Mouse (Mus musculus): ENCODE results near the gene Poc1a. TPM values are rescaled to one million over a fixed set of nuclear protein-coding genes. Genes with fewer than 3 reads are reported as not detected.

The Poc1a gene
- polyA plus RNA-seq, 1 experiment from 2014 or later = 39.9 TPM

DNA sequence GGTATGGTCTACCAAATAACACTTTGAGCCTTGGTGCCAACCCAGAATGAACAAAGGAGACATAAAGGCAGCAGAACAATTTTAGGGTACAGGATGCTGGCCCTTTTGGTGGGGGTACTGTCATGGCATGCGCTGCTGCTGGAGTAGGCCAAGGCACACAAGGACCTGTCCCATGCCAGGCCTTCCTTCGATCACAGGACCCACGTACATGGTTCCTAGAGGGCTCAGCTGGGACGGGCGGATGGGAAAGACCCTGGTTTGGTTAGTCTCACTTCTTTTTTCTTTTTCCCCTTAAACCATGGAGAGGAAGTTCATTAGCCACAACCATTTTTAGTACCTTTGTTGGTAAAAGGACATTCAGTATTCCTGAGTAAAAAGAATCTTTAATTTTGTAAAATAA lies 27.3 kb downstream of the Poc1a start:
- Histone ChIP-seq H3K9me3 (no peaks in the 10 kb centered on the region), H3K27me3 (replicated peaks; ENCODE audit: low read depth, poor library complexity, severe bottlenecking) (no peaks in the 10 kb centered on the region), H3K36me3 (replicated peaks) (peaks cover 36% of the 10 kb centered on the region), H3K27ac (replicated peaks) (0 out of 2 replicates have a peak overlapping the region, but pooled peaks have one; percentile 2), H3K4me1 (peaks cover 34% of the 10 kb centered on the region), H3K4me3 (no peak overlapping the region)
- 94% methylated on average over 5 of the region's 5 CpGs for WGBS
- DNase-seq (ENCODE audit: low spot score) = no peak

DNA sequence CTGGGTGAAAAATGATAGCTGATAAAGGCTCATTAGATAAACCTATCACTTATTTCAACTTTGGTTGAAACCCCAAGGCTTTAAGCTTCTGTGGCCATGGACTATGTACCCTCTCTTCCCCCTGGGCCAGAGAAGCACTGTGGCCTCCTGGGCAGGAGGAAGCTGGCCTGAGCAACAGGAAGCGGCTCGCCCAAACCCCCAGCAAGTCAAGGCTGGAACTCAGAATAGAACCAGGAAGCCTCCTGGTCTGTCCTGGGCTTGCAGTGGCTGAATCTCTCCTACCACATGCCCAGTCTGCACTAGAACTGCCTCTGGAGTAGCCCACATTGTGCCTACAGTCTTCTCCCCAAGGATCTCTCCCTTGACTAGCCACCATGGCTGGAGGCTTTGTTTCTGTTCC lies 27.7 kb downstream of the Poc1a start:
- H3K27ac ChIP-seq (replicated peaks) = peak overlapping the region; percentile 63
- H3K9me3 ChIP-seq = no peaks in the 10 kb centered on the region
- H3K36me3 ChIP-seq (replicated peaks) = peaks cover 37% of the 10 kb centered on the region
- no peak for DNase-seq (ENCODE audit: low spot score)
- 88% methylated on average over 2 of the region's 2 CpGs for WGBS
- H3K4me1 ChIP-seq = peaks cover 34% of the 10 kb centered on the region
- no peaks in the 10 kb centered on the region for H3K27me3 ChIP-seq (replicated peaks; ENCODE audit: low read depth, poor library complexity, severe bottlenecking)
- no peak overlapping the region for H3K4me3 ChIP-seq

DNA sequence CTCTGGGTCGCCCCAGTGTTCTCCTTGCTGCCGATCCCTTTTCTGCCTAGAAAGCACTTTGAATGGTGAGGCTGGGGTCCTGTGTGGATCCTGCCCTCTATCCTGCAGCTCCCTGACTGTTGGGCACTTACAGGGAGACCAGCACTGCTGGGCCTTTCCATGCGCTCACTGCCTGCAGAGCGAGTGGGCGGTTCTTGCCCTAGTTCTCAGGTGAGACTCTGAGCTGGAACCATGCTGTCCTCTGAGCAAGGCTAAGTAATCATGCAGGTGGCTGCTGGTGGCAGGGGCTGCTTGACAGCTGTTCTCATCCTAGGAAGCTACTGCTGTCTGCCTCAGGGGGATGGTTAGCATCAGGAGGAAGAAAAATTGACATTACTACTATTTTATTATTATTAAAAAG lies 28.1 kb downstream of the Poc1a start:
- Histone ChIP-seq H3K36me3 (replicated peaks) (peaks cover 37% of the 10 kb centered on the region), H3K4me1 (peaks cover 32% of the 10 kb centered on the region), H3K27ac (replicated peaks) (peak overlapping the region; percentile 63), H3K9me3 (no peaks in the 10 kb centered on the region), H3K27me3 (replicated peaks; ENCODE audit: low read depth, poor library complexity, severe bottlenecking) (no peaks in the 10 kb centered on the region), H3K4me3 (no peak overlapping the region)
- DNase-seq (ENCODE audit: low spot score) = no peak
- 84% methylated on average over 5 of the region's 5 CpGs for WGBS

GRCm38 (mm10) chr9:106309859-106310258 lies 29.0 kb downstream of the Poc1a start:
- no peak overlapping the region for H3K27ac ChIP-seq (replicated peaks)
- DNase-seq (ENCODE audit: low spot score) = no peak
- peaks cover 24% of the 10 kb centered on the region for H3K4me1 ChIP-seq
- no peaks in the 10 kb centered on the region for H3K27me3 ChIP-seq (replicated peaks; ENCODE audit: low read depth, poor library complexity, severe bottlenecking)
- H3K9me3 ChIP-seq = no peaks in the 10 kb centered on the region
- H3K36me3 ChIP-seq (replicated peaks) = peaks cover 37% of the 10 kb centered on the region
- WGBS = 84% methylated on average over 3 of the region's 3 CpGs
- H3K4me3 ChIP-seq = no peak overlapping the region

DNA sequence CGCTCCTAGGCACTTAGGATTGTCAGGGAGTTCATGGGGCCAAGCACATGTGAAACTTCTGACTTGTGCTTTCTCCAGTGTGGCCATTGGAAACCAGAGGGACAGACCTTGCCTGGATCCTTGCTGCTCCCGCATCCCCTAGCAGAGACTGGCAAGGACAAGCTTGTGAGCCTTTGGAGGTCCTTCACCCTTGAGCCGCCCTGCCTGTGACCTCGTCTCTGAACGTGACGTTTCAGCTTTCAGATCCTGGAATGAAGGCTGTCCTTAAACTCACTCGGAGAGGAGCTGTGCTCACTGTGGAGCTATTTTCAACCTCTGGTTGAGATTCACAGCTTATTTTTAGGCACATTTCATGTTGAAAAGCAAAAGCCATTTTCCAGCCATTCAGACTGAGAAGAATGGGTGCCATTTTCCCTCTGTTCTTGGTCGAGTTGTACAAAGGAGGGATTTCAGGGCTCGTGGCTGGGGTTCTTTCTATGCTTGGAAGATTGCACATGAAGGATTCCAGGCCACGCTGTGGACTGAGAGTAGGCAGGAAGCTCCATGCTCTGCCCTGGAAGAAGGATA lies 30.8 kb downstream of the Poc1a start:
- Histone ChIP-seq H3K27ac (replicated peaks) (0 out of 2 replicates have a peak overlapping the region, but pooled peaks have one; percentile 6), H3K27me3 (replicated peaks; ENCODE audit: low read depth, poor library complexity, severe bottlenecking) (no peaks in the 10 kb centered on the region), H3K4me1 (peaks cover 21% of the 10 kb centered on the region), H3K36me3 (replicated peaks) (peaks cover 30% of the 10 kb centered on the region), H3K4me3 (no peak overlapping the region), H3K9me3 (no peaks in the 10 kb centered on the region)
- DNase-seq (ENCODE audit: low spot score) = no peak
- WGBS = 78% methylated on average over 10 of the region's 10 CpGs

DNA sequence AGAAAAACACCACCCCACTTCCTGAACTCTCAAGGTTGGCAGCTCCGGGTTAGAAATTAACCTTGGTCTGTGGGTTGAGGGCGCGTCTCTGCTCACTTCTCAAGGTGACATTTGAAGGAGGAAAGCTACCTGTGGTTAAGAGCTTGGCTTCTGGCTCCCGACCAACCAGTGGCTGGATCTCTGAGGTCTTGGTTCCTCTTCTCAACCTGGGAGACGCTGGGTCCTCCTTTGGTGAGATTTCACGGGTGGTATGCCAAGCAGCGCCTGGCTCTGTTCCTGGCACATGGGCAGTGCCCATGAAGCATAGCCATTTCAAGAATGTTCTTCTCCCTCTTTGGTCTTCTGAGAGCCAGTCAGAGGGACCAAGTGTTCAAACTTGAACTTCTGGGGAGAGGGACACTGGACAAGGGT lies 32.1 kb downstream of the Poc1a start:
- DNase-seq (ENCODE audit: low spot score) = no peak
- Histone ChIP-seq H3K4me3 (no peak overlapping the region), H3K27ac (replicated peaks) (no peak overlapping the region), H3K27me3 (replicated peaks; ENCODE audit: low read depth, poor library complexity, severe bottlenecking) (no peaks in the 10 kb centered on the region), H3K36me3 (replicated peaks) (peaks cover 33% of the 10 kb centered on the region), H3K9me3 (no peaks in the 10 kb centered on the region), H3K4me1 (peaks cover 21% of the 10 kb centered on the region)
- WGBS = 95% methylated on average over 7 of the region's 7 CpGs

DNA sequence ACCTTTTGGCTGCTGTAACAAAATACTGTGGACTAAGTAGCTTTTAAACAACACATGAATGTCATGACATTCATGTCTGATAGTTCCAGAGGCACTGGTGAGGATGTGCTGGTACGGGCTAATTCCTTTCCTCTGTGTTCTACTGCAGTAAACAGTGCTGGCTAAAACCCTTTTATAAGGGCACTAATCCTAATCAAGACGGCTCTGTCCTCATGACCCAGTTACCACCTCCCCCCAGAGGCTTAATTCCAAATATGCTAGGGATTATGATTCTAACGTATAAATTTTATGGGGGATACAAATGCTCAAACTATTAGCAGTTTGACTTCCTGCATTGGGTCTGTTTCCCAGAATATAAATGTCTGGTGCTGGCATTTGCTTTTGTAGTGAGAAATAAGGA lies 33.3 kb downstream of the Poc1a start:
- no peaks in the 10 kb centered on the region for H3K27me3 ChIP-seq (replicated peaks; ENCODE audit: low read depth, poor library complexity, severe bottlenecking)
- H3K9me3 ChIP-seq = no peaks in the 10 kb centered on the region
- no peak overlapping the region for H3K27ac ChIP-seq (replicated peaks)
- 72% methylated on average over 3 of the region's 3 CpGs for WGBS
- H3K36me3 ChIP-seq (replicated peaks) = peaks cover 21% of the 10 kb centered on the region
- no peak overlapping the region for H3K4me3 ChIP-seq
- no peak for DNase-seq (ENCODE audit: low spot score)
- peaks cover 30% of the 10 kb centered on the region for H3K4me1 ChIP-seq

DNA sequence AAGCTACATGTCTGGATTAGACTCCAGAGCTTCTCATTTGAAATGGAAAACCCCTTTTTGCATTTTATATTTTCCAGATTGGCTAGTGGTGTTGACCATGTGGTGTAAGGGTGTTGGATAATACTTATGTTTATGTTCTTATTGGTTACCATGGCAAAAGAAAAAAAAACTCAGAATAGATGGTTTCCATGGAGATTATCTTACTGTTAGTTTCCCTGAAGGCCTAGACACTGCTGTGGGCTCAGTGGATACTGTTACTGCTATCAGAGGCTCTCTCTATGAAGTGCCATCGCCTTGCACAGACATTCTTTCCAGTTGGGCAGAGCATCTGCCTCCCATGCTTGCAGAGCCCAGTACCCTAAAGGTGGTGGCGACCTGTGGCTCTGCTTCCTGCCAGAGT lies 37.2 kb downstream of the Poc1a start:
- no peaks in the 10 kb centered on the region for H3K27me3 ChIP-seq (replicated peaks; ENCODE audit: low read depth, poor library complexity, severe bottlenecking)
- WGBS = 67% methylated on average over 2 of the region's 2 CpGs
- peaks cover 6% of the 10 kb centered on the region for H3K36me3 ChIP-seq (replicated peaks)
- peak overlapping the region; percentile 65 for H3K27ac ChIP-seq (replicated peaks)
- H3K9me3 ChIP-seq = no peaks in the 10 kb centered on the region
- DNase-seq (ENCODE audit: low spot score) = no peak
- H3K4me1 ChIP-seq = peaks cover 48% of the 10 kb centered on the region
- no peak overlapping the region for H3K4me3 ChIP-seq

- peak; percentile 47 for DNase-seq (ENCODE audit: low spot score)
- no peaks in the 10 kb centered on the region for H3K9me3 ChIP-seq
- peaks cover 51% of the 10 kb centered on the region for H3K4me1 ChIP-seq
- H3K27me3 ChIP-seq (replicated peaks; ENCODE audit: low read depth, poor library complexity, severe bottlenecking) = no peaks in the 10 kb centered on the region
- 37% methylated on average over 2 of the region's 2 CpGs for WGBS
- peak overlapping the region; percentile 72 for H3K27ac ChIP-seq (replicated peaks)
- H3K36me3 ChIP-seq (replicated peaks) = peaks cover 4% of the 10 kb centered on the region; the same call in 1 of the 2 replicates
- H3K4me3 ChIP-seq = no peak overlapping the region
Observed at GRCm38 (mm10) chr9:106319095-106319494, 38.2 kb downstream of the Poc1a start.

GRCm38 (mm10) chr9:106322497-106322896 lies 41.6 kb downstream of the Poc1a start:
- Histone ChIP-seq H3K36me3 (replicated peaks) (peaks cover 8% of the 10 kb centered on the region), H3K4me1 (peaks cover 66% of the 10 kb centered on the region), H3K27me3 (replicated peaks; ENCODE audit: low read depth, poor library complexity, severe bottlenecking) (no peaks in the 10 kb centered on the region), H3K27ac (replicated peaks) (peak overlapping the region; percentile 70), H3K9me3 (no peaks in the 10 kb centered on the region), H3K4me3 (no peak overlapping the region)
- no peak for DNase-seq (ENCODE audit: low spot score)
- 84% methylated on average over 3 of the region's 3 CpGs for WGBS

DNA sequence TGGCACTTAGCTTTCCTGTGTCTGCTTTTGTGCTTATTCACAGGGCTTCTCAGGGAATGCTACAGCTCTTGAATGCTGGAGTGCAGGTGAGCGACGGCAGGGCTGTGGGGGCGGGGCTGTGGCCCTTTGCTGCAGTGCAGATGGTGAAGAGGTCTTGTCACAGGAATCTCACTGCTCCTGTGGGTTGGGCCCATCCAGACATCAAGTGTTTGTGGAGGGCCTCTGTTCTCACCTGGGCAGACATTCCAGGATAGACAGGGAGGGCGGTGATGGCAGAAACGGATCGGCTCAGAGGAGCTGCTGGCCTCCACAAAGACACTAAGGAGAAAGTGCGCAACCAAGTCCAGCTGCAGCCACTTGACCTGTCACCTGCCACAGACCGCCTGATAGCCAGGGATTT lies 45.4 kb downstream of the Poc1a start:
- 62% methylated on average over 8 of the region's 8 CpGs for WGBS
- H3K9me3 ChIP-seq = no peaks in the 10 kb centered on the region
- peak overlapping the region; percentile 35 for H3K27ac ChIP-seq (replicated peaks)
- peaks cover 25% of the 10 kb centered on the region for H3K36me3 ChIP-seq (replicated peaks)
- H3K4me1 ChIP-seq = peaks cover 61% of the 10 kb centered on the region
- no peak overlapping the region for H3K4me3 ChIP-seq
- H3K27me3 ChIP-seq (replicated peaks; ENCODE audit: low read depth, poor library complexity, severe bottlenecking) = no peaks in the 10 kb centered on the region
- DNase-seq (ENCODE audit: low spot score) = no peak

DNA sequence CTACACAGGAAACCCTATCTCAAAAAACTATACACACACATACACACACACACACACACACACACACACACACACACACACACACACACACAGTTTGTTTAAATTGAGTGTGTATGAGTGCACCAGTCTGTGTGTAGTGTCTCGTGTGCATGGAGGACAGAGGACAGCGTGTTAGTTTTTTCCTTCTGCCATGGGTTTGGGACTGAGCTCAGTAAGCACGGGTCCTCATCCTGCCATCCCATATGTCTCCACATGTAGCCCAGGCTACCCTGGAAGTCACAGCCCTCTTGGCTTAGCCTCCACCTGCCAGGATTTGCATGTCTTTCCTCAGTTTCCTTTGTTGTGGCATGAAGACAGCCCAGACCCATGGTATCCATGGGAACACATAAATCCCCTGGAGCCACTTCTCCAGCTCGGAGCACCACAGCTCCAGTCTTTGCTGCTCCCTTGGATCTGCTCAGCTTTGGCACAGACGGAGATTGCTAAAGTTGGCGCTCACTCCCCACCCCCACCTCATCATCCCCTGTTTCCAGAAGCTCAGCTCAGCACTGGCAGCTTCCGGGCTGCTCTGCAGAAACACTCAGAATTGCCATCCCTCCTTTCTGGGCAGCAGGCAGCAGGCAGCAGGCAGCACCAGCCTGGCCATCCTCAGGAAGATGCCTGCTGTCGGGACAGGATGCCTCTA lies 46.4 kb downstream of the Poc1a start:
- Histone ChIP-seq H3K27me3 (replicated peaks; ENCODE audit: low read depth, poor library complexity, severe bottlenecking) (no peaks in the 10 kb centered on the region), H3K9me3 (no peaks in the 10 kb centered on the region), H3K36me3 (replicated peaks) (peaks cover 26% of the 10 kb centered on the region), H3K4me1 (peaks cover 61% of the 10 kb centered on the region), H3K4me3 (no peak overlapping the region), H3K27ac (replicated peaks) (peak overlapping the region; percentile 27)
- DNase-seq (ENCODE audit: low spot score) = no peak
- 89% methylated on average over 8 of the region's 8 CpGs for WGBS

GRCm38 (mm10) chr9:106328068-106328610 lies 47.3 kb downstream of the Poc1a start:
- peak overlapping the region; percentile 3; the same call in 1 of the 2 replicates for H3K27ac ChIP-seq (replicated peaks)
- no peak for DNase-seq (ENCODE audit: low spot score)
- no peak overlapping the region for H3K4me3 ChIP-seq
- H3K9me3 ChIP-seq = no peaks in the 10 kb centered on the region
- WGBS = 80% methylated on average over 7 of the region's 7 CpGs
- H3K4me1 ChIP-seq = peaks cover 58% of the 10 kb centered on the region
- H3K36me3 ChIP-seq (replicated peaks) = peaks cover 32% of the 10 kb centered on the region
- H3K27me3 ChIP-seq (replicated peaks; ENCODE audit: low read depth, poor library complexity, severe bottlenecking) = no peaks in the 10 kb centered on the region
